Comparison of ENCODE assay signal across 8 mouse cellular contexts in genomic region chr16:78237641-78238051, GRCm38 (mm10).
DNase-seq lines count a peak whose midpoint lies in the region; ATAC-seq and TF ChIP-seq lines count a peak whose summit lies in the region.

No protein-coding gene starts in this region.

- TF ChIP-seq CTCF in liver, postnatal 0 days (IDR thresholded peaks at IDR 0.05; ENCODE audit: low read depth): no peak
- no peak for TF ChIP-seq CTCF in stomach, postnatal 0 days (IDR thresholded peaks at IDR 0.05; ENCODE audit: low read depth)

- H3K4me2 ChIP-seq in kidney, embryonic 14.5 days (replicated peaks; ENCODE audit: low read depth, low read length): peak overlapping the region; percentile 78
- peak overlapping the region; percentile 89 for H3K4me2 ChIP-seq in liver, postnatal 0 days (ENCODE audit: low read depth, low read length)
- peak overlapping the region; percentile 78 for H3K4me2 ChIP-seq in stomach, postnatal 0 days (replicated peaks; ENCODE audit: low read depth)

- H3K9me3 ChIP-seq in kidney, embryonic 14.5 days (ENCODE audit: control insufficient read depth, low read length): no peaks in the 10 kb centered on the region
- H3K9me3 ChIP-seq in liver, postnatal 0 days (ENCODE audit: low read length): no peaks in the 10 kb centered on the region
- H3K9me3 ChIP-seq in stomach, postnatal 0 days (ENCODE audit: control insufficient read depth, low read length): no peaks in the 10 kb centered on the region

- ATAC-seq in kidney, embryonic 14.5 days (ENCODE audit: low FRiP score, low TSS enrichment): peak; percentile 37
- peak; percentile 31 for ATAC-seq in granulocyte monocyte progenitor cell, adult 5-6 weeks (replicated peaks; ENCODE audit: poor library complexity, severe bottlenecking)
- no peak for ATAC-seq in liver, postnatal 0 days
- ATAC-seq in stomach, postnatal 0 days (ENCODE audit: low FRiP score, low TSS enrichment): no peak

- H3K36me3 ChIP-seq in kidney, embryonic 14.5 days (ENCODE audit: control insufficient read depth, insufficient read depth, low read length): no peaks in the 10 kb centered on the region
- no peaks in the 10 kb centered on the region for H3K36me3 ChIP-seq in liver, postnatal 0 days (replicated peaks; ENCODE audit: insufficient read depth, low read length)
- H3K36me3 ChIP-seq in stomach, postnatal 0 days (ENCODE audit: control insufficient read depth, insufficient read depth, low read length): no peaks in the 10 kb centered on the region

- no peaks in the 10 kb centered on the region; the same call in 1 of the 2 replicates for H3K27me3 ChIP-seq in kidney, embryonic 14.5 days (ENCODE audit: control insufficient read depth, insufficient read depth, low read length)
- no peaks in the 10 kb centered on the region for H3K27me3 ChIP-seq in liver, postnatal 0 days (ENCODE audit: insufficient read depth, low read length)
- H3K27me3 ChIP-seq in stomach, postnatal 0 days (ENCODE audit: control insufficient read depth, insufficient read depth, low read length): no peaks in the 10 kb centered on the region

- WGBS in kidney, embryonic 14.5 days: 1% methylated on average over 13 of the region's 15 CpGs
- WGBS in liver, postnatal 0 days (ENCODE audit: insufficient replicate concordance): under 1% methylated on average over 13 of the region's 15 CpGs
- 0% methylated on average over 13 of the region's 15 CpGs for WGBS in stomach, postnatal 0 days

- H3K4me1 ChIP-seq in kidney, embryonic 14.5 days (ENCODE audit: control insufficient read depth, insufficient read depth, low read length): peaks cover 9% of the 10 kb centered on the region; the same call in 1 of the 2 replicates
- 0 out of 2 replicates have a peak, but pooled peaks cover 7% of the 10 kb centered on the region for H3K4me1 ChIP-seq in liver, postnatal 0 days (ENCODE audit: insufficient read depth)
- no peaks in the 10 kb centered on the region for H3K4me1 ChIP-seq in stomach, postnatal 0 days (replicated peaks; ENCODE audit: control insufficient read depth, insufficient read depth)

- H3K9ac ChIP-seq in kidney, embryonic 14.5 days (ENCODE audit: low read depth, low read length): peak overlapping the region; percentile 13; the same call in 1 of the 2 replicates
- H3K9ac ChIP-seq in liver, postnatal 0 days (replicated peaks): no peak overlapping the region; the same call in 1 of the 2 replicates
- 0 out of 2 replicates have a peak overlapping the region, but pooled peaks have one; percentile 45 for H3K9ac ChIP-seq in stomach, postnatal 0 days (ENCODE audit: low read length)

- H3K4me3 ChIP-seq in kidney, embryonic 14.5 days (ENCODE audit: low read length): peak overlapping the region; percentile 42
- peak overlapping the region; percentile 44 for H3K4me3 ChIP-seq in liver, postnatal 0 days (ENCODE audit: low read depth, low read length)
- H3K4me3 ChIP-seq in stomach, postnatal 0 days (ENCODE audit: low read depth, low read length): peak overlapping the region; percentile 43

- no peak for TF ChIP-seq EP300 in liver, postnatal 0 days (IDR thresholded peaks at IDR 0.05; ENCODE audit: low read depth)
- TF ChIP-seq EP300 in stomach, postnatal 0 days (optimal IDR thresholded peaks at IDR 0.05): no peak

- DNase-seq in kidney, adult 11 months: no peak
- peak; percentile 66 for DNase-seq in brain, adult 2 months (ENCODE audit: low read depth, low spot score)
- no peak for DNase-seq in liver, postnatal 0 days
- peak; percentile 46 for DNase-seq in stomach, postnatal 0 days (ENCODE audit: low spot score)
- DNase-seq in adrenal gland, adult 2 months: no peak
- DNase-seq in urinary bladder, postnatal 25 days (ENCODE audit: low spot score): no peak

- no peak overlapping the region for H3K27ac ChIP-seq in kidney, embryonic 14.5 days (ENCODE audit: low read depth, low read length)
- H3K27ac ChIP-seq in liver, postnatal 0 days (ENCODE audit: low read depth): no peak overlapping the region
- H3K27ac ChIP-seq in stomach, postnatal 0 days (replicated peaks): no peak overlapping the region

Comparison
In these comparisons a context has a peak if more than half of its experiments do, and no peak if none do; other contexts are left out.
1. ATAC-seq: peak in kidney, embryonic 14.5 days (single experiment) and granulocyte monocyte progenitor cell, adult 5-6 weeks (single experiment); none in liver, postnatal 0 days (single experiment) and stomach, postnatal 0 days (single experiment).
2. DNase-seq: peak in brain, adult 2 months (single experiment) and stomach, postnatal 0 days (single experiment); none in kidney, adult 11 months (single experiment), liver, postnatal 0 days (single experiment), adrenal gland, adult 2 months (single experiment) and urinary bladder, postnatal 25 days (single experiment).
3. Peak in every context shown above with its lines, with median percentiles within 50 percentile points of each other: H3K4me2 ChIP-seq and H3K4me3 ChIP-seq.